Mouse (Mus musculus) C3H10T1/2 (cell line): ENCODE results near the gene Casp4. TPM values are rescaled to one million over a fixed set of nuclear protein-coding genes. Genes with fewer than 3 reads are reported as not detected.

Source experiments
- polyA plus RNA-seq, 2 experiments: library from polyadenylated mRNA; unstranded; fragments of >200 nt; fragmentation: generic; extraction: Trizol; gene quantifications; one replicate each; pipeline ENCODE4 v1.2.1; 2012; ENCODE audit warnings: missing spikeins in 2 of 2

Casp4 gene
- polyA plus RNA-seq = 1 to 10 TPM in 1 of 2 experiments, under 1 TPM in 1; 0.06 to 2.5 TPM

GRCm38 (mm10) chr9:5308561-5308960, at the start of gene Casp4:
TSS of gene Casp4 (plus strand) at chr9:5308828.

GRCm38 (mm10) chr9:5298329-5299131, 10.1 kb upstream of the Casp4 start, which contains the start of gene Casp1:
TSS of gene Casp1 (plus strand) at chr9:5298517.

GRCm38 (mm10) chr9:5345291-5345898, 36.8 kb downstream of the Casp4 start, which contains the start of gene Casp12:
TSS of gene Casp12 (plus strand) at chr9:5345430.

Other genes starting within 250 kb of the Casp4 start
- gene Casp1, start 10.3 kb upstream of the Casp4 start, polyA plus RNA-seq = under 1 TPM in 1 of 2 experiments, not detected in 1; 0.17 TPM
- 1 to 10 TPM in 1 of 2 experiments, under 1 TPM in 1; 0.16 to 8.2 TPM for gene Casp12, start 36.6 kb downstream of the Casp4 start, polyA plus RNA-seq